Mouse (Mus musculus) urinary bladder, adult 18-20 months (tissue): ENCODE results near the gene Gcg.

Experiments
- DNase-seq, 2 experiments: peaks; one replicate each; pipeline ENCODE4 v3.0.0; 2022; ENCODE audit warnings: low spot score in 2 of 2, mixed read lengths in 2 of 2

Gene Gcg

DNA sequence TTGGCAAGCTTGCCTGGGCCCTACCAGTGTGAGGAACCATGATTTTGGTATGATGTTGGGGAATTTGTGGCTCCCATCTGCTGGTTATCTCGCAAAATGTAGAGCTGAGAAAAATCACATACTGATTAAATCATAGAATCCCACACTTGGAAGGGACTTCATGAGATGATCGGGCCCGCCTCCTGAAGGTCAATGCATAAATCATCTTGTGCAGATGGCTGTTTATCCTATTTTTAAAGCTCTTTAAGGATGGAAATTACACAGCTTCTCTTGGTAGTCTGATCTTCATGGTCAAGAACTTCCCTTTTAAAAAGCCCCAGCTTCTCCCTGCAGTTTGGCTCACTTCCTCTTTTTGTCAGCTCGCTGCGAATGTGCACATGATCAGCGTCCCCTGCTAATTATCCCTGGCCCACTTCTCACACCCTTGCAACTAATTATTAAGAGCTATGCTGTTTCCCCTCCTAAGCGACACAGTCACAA is 23.2 kb downstream of the Gcg start:
- no peak for DNase-seq

DNA sequence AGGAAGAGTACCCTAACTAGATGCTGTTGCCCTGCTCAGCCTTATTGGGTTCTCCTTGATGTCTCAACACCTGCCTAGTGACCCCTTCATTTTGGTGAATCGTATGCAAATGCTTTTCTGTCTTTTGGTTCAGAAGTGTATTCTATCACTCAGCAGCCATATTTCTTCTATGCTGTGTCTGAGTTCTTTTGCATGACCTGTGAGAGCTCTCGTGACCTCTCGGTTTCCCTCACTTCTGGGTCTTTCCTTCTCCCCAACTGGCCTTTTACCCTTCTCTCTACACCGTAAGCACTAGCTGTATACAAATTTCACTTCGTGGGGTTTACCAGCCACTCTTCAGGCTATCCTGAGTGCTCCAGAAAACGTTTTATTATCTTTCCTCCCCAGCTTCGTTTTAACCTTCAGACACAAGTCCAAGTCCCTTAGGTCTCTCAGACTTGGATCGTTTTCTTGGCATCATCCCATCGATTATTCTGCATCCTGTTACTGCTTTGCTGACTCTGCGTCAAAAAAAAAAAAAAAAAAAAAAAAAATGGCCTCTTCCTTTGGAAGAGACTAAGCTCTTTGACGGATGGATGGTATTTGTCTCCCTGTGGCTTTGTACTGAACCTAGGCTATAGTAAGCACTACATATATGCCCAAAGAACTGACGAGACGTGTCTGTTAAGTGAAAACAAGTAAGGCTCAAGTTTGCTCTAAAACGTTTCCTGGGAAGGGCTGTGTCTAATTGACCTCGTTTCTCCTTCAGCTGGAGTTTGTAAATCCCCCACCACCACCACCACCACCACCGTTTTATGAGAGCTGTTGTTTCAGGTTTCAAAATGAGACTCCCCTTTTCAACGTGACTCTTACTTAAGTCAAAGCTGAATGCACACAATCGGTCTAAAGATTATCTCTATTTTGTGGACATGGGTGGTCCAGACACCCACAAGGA is 23.9 kb downstream of the Gcg start:
- DNase-seq = no peak

DNA sequence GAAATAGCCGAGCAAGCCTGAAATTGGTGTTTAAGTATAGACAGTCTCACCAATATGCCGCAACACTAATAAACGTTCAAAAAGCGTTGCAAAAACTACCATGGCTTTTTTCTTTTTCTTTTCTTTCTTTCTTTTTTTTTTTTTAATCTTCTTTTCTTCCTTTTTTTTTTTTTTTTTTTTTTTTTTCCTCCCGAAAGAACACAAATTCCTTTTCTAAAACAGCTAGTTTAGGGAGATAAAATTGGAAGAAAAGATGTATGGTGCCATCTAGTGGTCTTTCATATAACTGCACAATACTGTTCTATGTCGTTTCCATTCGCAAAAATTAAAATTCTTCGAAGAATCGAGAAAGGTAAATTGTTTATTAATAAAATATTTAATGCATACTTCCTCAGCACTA is 25.4 kb downstream of the Gcg start:
- DNase-seq = no peak

DNA sequence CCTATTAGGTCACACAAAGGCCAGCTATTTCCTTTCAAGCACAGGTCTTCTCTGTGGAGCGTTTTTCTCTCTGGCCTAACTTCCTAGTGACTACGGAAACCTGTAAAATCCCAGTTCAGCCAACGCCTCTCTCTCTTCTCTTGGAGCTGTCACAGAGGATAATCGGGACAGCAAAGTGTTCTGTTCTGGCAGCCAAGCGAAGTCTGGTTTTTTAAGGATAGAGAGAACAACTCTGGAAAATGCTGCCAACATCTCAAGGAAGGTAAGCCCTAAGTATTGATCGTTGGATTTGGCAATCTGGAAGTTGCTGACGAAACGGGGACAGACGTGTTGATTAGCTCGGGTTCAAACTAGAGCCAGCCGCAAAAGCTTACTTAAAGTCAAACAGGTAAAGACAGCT is 28.5 kb downstream of the Gcg start:
- DNase-seq = no peak

DNA sequence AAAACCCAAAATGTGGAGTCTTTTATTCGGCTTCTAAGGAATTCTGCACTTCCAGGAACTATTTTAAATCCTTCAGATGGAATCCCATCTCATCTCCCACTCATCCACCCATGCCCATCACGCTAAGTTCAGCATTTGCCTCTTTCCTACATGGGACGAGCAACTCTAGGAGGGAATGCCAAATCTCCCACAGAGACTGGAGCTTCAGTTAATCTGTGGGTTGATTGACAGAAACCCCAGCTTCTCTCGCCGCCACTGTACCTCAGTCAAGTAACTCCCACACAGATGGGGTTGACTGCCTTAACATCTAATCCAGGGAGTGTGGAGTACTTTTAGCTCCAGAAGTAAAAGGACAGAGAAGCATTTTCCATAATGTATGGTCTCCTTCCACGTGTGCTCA is 29.4 kb downstream of the Gcg start:
- no peak for DNase-seq

DNA sequence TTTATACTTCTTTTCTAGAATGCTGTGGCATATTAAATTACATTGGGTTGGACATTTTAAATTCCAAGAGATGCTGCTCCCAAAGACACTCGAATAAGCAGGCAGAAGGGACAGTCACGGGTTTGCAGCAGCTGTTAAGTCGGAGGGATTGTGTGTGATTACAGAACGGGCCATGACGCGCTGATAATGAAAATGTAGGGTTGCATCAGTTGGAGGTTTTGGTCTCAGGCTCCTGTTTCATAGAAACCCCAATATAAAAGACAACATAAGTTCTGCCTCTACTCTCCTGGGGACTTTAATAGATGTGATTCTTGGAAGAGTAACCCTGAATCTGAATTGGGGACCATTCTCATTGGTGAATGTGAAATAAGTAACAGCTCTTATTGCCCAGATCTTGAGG is 33.1 kb downstream of the Gcg start:
- DNase-seq = no peak

DNA sequence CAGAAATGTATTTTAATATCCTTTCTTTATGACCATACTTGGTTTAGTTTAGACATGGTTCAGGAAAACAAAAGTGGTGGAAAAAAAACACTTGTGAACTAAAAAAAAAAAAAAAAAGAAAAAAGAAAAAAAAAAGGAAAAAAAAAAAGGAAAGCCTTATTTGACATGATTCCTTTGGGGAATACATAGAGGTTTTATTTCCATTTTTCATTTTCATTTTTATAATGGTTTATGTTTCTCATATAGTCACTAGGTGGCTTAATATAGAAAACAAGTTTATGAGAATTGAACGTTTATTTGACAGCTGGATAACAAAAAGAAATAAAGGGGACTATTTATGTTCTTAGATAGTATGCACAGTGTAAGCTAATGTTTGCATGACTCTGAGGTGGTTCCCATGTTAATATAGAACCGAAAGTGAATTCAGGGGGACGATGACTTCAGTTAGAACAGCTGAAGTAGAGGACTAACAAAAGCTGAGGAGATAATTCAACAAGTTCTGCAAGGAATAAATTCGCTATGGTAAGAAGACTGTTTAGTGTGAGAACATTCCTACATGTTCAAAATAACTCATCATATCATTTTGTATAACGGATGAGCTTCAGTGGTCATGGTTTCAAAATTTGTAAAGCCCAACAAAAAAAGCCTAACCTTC is 33.6 kb downstream of the Gcg start:
- no peak for DNase-seq

DNA sequence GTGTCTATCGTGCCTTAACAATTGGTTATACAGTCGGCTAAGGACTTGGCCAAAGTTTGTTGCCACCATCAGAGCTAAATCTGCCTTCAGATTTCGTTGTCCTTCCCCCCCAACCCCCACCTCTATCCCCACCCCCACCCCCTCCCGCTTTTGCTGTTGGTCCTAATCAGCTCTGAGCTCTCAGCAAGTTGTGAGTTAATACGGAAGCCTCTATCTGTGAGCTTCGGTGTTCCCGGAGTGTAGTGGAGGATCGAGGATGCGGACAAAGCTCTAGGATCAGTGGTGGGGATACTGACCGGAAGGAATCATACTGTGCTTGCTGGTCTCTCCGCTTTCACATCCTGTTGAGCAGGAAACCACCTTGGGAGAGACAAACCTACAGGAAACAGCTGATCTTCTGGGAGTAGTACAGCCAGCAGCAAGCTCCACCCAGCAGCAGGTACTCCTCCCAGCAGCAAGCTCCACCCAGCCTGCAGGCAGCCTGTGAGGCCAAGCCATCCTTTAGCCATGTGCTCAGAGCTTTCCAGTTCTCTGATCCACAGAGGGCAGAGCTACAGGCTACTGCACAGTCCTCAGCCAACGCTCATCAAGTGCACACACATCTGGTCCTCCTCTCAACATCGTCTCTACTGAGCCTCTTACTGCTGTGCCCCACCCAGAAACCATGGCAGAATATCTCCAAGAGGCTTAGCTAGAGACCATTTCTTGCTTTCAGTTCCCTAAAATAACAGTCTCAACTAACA is 42.5 kb downstream of the Gcg start:
- DNase-seq = no peak

DNA sequence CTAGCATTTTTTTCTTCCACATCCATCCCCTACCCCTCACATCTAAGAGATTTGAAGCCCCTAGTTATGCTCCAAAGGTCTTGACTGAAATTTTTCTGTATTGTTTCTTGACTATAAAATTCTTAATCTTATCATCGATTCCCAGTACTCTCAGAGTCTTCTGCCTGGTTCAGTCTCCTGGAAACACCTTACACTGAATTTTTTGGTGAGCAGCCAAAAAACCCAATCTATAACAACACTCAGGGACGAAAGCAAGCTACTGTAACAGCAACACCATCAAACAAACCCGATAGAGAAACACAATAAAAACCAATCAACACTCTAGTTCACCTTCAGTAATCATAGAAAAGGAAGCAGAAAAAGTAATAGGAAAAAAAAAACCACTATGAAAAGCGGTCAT is 43.4 kb downstream of the Gcg start:
- no peak for DNase-seq

DNA sequence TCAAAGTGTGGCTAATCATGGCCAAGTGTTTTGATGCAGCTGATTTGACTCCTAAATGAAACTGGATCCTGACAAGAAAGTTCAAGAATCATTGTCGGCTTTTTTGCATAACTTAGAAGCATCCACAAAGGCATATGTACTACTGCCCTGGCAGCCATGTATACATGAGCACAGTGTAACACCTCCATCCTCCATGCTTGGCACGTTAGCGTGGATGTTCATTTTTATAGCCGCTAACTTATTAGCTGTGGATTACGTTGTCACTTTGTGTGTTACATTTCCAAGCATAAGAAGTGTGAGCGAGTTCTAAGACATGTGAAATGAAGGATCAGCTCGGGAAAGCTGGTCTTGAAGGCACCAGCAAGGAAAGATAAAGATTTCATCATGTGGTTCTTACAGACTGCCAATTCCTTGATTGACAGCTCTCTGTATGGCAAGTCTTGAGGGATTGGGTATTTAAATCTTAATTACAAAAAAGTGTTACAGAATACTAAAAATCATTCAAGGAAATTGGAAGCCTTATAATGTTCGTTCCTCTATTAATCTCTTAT is 52.1 kb downstream of the Gcg start:
- DNase-seq = no peak

DNA sequence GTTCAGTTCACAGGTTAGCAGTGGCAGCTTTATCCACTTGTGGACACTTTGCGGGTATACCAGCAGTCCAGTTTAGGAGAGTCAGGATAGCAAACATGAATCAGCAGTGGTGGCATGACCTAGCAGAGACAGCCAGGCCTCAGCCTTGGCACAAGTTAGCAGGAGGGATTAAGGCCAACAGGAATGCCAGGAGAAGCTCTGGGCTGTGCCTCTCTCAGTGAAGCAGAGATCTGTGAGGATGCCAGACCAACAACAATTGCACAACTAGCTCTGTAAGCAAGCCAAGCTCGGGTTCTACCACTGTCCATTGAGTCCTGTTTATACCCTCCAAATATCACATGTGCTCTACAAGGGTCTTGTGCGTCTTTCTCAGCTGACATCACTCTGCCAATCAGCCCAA is 57.5 kb downstream of the Gcg start:
- DNase-seq = no peak
